Mouse (Mus musculus): ENCODE results near the gene Sco1.

DNA sequence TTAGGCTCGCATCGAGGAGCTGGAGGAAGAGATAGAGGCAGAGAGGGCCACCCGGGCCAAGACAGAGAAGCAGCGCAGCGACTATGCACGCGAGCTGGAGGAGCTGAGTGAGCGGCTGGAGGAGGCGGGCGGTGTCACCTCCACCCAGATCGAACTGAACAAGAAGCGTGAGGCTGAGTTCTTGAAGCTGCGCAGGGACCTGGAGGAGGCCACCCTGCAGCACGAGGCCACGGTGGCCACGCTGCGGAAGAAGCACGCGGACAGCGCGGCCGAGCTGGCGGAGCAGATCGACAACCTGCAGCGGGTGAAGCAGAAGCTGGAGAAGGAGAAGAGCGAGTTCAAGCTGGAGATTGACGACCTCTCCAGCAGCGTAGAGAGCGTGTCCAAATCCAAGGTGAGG is 42.0 kb downstream of the Sco1 start:
- TF ChIP-seq CTCF (conservative IDR thresholded peaks at IDR 0.05; ENCODE audit: insufficient read depth, insufficient read length, low read depth, low read length) = no peak
- no peak for TF ChIP-seq POLR2A (IDR thresholded peaks at IDR 0.05; ENCODE audit: low read depth, low read length)
